Mouse (Mus musculus) thymus, postnatal 4 days (tissue): ENCODE measurements at regions not wholly inside any gene's neighbourhood (a gene's known extent, or its start where the extent isn't known, plus 50 kb on each side); places are given as distances from the start of the nearest gene placed in this dataset.

Source experiments
- DNase-seq: peaks from one replicate; pipeline ENCODE4 v3.0.0; 2021

DNA sequence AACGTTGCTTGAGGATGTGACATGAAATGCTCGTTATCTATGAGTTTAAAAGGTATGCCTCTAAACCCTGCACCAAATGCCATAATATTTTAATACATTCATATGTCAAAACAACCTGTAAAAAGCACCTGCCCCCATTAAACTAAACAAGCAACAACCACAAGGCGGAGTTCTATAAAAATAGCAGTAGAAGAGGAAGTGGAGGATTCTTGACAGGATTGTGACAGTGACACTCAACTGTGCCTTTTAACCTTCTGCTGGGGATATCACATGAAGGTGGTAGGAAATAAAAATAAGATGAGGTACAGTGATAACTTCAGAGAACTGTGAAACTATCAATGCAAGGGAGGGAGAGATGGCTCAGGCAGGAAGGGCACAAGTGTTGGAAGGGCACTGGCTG, 58.6 kb upstream of the Dbx2 start:
- no peak for DNase-seq

DNA sequence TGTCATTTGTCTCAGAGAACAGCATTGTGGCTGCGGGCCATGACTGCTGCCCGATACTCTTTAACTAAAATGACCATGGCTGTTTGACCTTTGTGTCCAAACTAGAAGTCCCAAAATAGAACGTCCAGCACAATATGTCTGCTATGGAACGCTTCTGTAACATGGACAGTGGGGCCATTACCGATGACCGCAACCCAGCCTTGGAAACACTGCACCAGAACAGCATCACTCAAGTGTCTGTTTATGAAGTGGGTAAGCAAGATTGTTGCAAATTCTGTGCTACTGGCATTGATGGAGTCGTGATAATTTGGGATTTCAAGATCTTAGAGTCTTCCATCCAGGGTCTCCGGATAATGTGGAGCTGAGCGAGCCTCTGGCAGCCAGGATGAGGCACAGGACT, 60.2 kb upstream of the Dbx2 start:
- no peak for DNase-seq

DNA sequence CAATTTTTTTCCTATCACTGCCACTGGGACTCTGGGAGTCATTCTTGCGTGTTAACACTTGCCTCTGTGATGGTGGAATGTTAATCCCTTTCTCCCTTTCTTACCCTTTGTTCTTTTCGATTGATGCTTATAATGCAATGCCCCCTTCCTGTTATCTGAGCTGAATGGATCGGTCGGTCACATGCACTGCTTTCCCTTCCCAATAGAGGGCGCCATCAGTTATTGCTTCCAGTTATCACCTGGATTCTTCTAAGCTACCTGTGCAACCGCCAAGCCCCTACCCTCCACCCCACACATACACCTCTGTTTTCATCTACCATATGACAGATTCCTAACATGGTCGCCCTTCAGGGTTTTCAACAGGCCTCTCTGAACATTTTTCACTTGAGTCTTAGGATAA, 66.9 kb upstream of the Ano6 start:
- DNase-seq = peak; percentile 70

DNA sequence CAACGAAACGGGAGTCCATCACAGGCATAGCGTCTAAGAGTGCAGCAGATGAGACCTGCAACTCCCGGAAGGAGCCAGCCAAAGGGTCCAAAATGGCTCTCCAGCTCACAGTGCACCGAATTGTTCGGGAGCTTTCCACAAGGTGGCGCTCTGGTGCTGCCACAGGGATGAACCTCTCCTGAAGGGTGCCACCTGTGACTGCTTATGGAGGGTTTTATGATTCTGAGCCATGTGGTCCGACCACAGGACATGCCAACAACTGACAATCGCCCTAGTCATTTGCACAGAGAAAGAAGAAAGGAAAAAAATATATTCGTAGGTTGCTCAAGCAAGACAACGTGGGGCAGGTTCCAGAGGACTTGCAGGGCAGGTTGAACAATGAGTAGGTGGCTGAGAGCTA, 64.8 kb upstream of the Ano6 start:
- peak; percentile 98 for DNase-seq

- peak; percentile 50 for DNase-seq
Measured at GRCm38 (mm10) chr15:95726516-95726915, 64.1 kb upstream of the Ano6 start.

- DNase-seq = peak; percentile 58
Measured at GRCm38 (mm10) chr15:95735746-95736145, 54.9 kb upstream of the Ano6 start.
